12 mouse cellular contexts compared by ENCODE assay signal in genomic region chr16:35109156-35109555, GRCm38 (mm10). TPM values are rescaled to one million over a fixed set of nuclear protein-coding genes. Genes with fewer than 3 reads are reported as not detected.
DNase-seq lines count a peak whose midpoint lies in the region; ATAC-seq lines count a peak whose summit lies in the region.
"Had no signal": no experiment of that assay in that cellular context is flagged by ENCODE, and none has a peak within 500 bp of the region (broad histone marks: within the 10 kb centered on the region; RNA-seq: fewer than 3 reads in every experiment).

No protein-coding gene starts in this region.

- H3K27ac ChIP-seq in hindbrain, embryonic 11.5 days (ENCODE audit: low read depth, low read length): no peak overlapping the region
- H3K27ac ChIP-seq in hindbrain, embryonic 13.5 days: no peak overlapping the region
- H3K27ac ChIP-seq: midbrain, embryonic 10.5 days had no signal

- no peak overlapping the region for H3K4me3 ChIP-seq in hindbrain, embryonic 11.5 days (ENCODE audit: low read depth, low read length)
- no peak overlapping the region for H3K4me3 ChIP-seq in hindbrain, embryonic 13.5 days
- H3K4me3 ChIP-seq: midbrain, embryonic 10.5 days had no signal

- H3K27me3 ChIP-seq in hindbrain, embryonic 11.5 days (ENCODE audit: control insufficient read depth, insufficient read depth, low read length): no peaks in the 10 kb centered on the region
- no peaks in the 10 kb centered on the region for H3K27me3 ChIP-seq in hindbrain, embryonic 13.5 days

- no peak overlapping the region for H3K9ac ChIP-seq in hindbrain, embryonic 11.5 days (ENCODE audit: low read depth, low read length)
- H3K9ac ChIP-seq in hindbrain, embryonic 13.5 days: no peak overlapping the region

- ATAC-seq in hindbrain, embryonic 11.5 days (ENCODE audit: low FRiP score): no peak
- no peak for ATAC-seq in hindbrain, embryonic 13.5 days (ENCODE audit: low FRiP score)
- ATAC-seq: inflammation-experienced regulatory T-cells, adult 6 months had no signal

- peak; percentile 18 for DNase-seq in hindbrain, embryonic 11.5 days (ENCODE audit: low spot score)
- peak; percentile 11 for DNase-seq in retina, postnatal 1 day
- no peak for DNase-seq in retina, embryonic 14.5 days (ENCODE audit: low spot score)
- DNase-seq in forelimb bud, embryonic 11.5 days (ENCODE audit: low read depth, low spot score): peak; percentile 17
- DNase-seq in mesoderm, embryonic 11.5 days (ENCODE audit: low read depth, low spot score): peak; percentile 18
- DNase-seq in cerebellum, adult 11-12 months: no peak
- DNase-seq in ovary, postnatal 10 days (ENCODE audit: low spot score): no peak
- DNase-seq: cerebellum, adult 9-11 months; gastrocnemius, postnatal 10 days had no signal

- H3K9me3 ChIP-seq in hindbrain, embryonic 11.5 days (ENCODE audit: control insufficient read depth, low read length): no peaks in the 10 kb centered on the region
- no peaks in the 10 kb centered on the region for H3K9me3 ChIP-seq in hindbrain, embryonic 13.5 days
- H3K9me3 ChIP-seq: midbrain, embryonic 10.5 days had no signal

- 0 out of 2 replicates have a peak, but pooled peaks cover 2% of the 10 kb centered on the region for H3K36me3 ChIP-seq in hindbrain, embryonic 11.5 days (ENCODE audit: control insufficient read depth, insufficient read depth, low read length)
- H3K36me3 ChIP-seq in hindbrain, embryonic 13.5 days: peaks cover 12% of the 10 kb centered on the region

- H3K4me2 ChIP-seq in hindbrain, embryonic 11.5 days (replicated peaks; ENCODE audit: low read depth, low read length): no peak overlapping the region
- no peak overlapping the region for H3K4me2 ChIP-seq in hindbrain, embryonic 13.5 days

- peaks cover 3% of the 10 kb centered on the region; the same call in 1 of the 2 replicates for H3K4me1 ChIP-seq in hindbrain, embryonic 11.5 days (replicated peaks; ENCODE audit: control insufficient read depth, insufficient read depth, low read length)
- peaks cover 7% of the 10 kb centered on the region for H3K4me1 ChIP-seq in hindbrain, embryonic 13.5 days (replicated peaks)

- WGBS in hindbrain, embryonic 11.5 days: 58% methylated on average over 8 of the region's 8 CpGs
- WGBS in hindbrain, embryonic 13.5 days: 48% methylated on average over 8 of the region's 8 CpGs

RNA-seq across cellular contexts. Expression of gene Adcy5, which starts 45.5 kb away (rescaled TPM):
- polyA plus RNA-seq in hindbrain, embryonic 11.5 days (2014; fragmentation: Nextera tagmentation; extraction: Ambion mirVana): 2.7 and 2.9 TPM in 2 replicates
- 5.0 and 5.6 TPM in 2 replicates for polyA plus RNA-seq in hindbrain, embryonic 13.5 days (2015; fragmentation: Nextera tagmentation; extraction: Ambion mirVana)

Comparison
In these comparisons a context has a peak if more than half of its experiments do, and no peak if none do; other contexts are left out.
1. DNase-seq: peak in hindbrain, embryonic 11.5 days (single experiment), retina, postnatal 1 day (single experiment), forelimb bud, embryonic 11.5 days (single experiment) and mesoderm, embryonic 11.5 days (single experiment); none in retina, embryonic 14.5 days (single experiment), cerebellum, adult 11-12 months (single experiment) and ovary, postnatal 10 days (single experiment).